ENCODE assay signal across 19 mouse cellular contexts in the genomic region with DNA sequence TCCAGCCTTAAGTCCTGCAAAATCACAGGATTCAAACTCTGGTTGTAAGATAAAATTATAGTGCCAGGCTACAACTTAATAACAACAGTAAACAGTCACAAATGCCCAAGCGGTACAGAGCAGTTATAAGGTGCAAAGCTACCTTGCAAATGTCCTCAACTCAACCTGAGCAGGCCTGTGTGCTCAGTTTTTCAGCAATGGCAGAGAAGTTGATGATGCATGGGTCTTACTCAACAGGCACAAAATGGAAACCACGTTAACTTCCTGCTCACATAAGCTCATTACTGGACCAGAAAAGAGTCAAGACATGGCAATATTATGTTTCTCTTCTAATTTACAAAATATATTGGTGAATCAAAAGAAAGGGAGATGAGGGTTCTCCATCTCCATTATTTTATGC.
"Had no signal": no experiment of that assay in that cellular context is flagged by ENCODE, and none has a peak within 500 bp of the region (broad histone marks: within the 10 kb centered on the region; RNA-seq: fewer than 3 reads in every experiment).

No protein-coding gene starts in this region.

- H3K27ac ChIP-seq: intestine, embryonic 15.5 days; kidney, embryonic 15.5 days; limb, embryonic 12.5 days; limb, embryonic 15.5 days; macrophage; midbrain, embryonic 12.5 days; midbrain, embryonic 15.5 days; neural tube, embryonic 12.5 days; neural tube, embryonic 15.5 days had no signal

- DNase-seq: kidney, adult 11 months; kidney, adult 8-10 months; kidney, postnatal 10 days; kidney, postnatal 36 days; left cerebral cortex, postnatal 4 days; lung, adult 2 months; right cerebral cortex, adult 18-20 months; right cerebral cortex, postnatal 25 days; thymus, adult 18-20 months; thymus, postnatal 36 days had no signal

- H3K4me2 ChIP-seq: intestine, embryonic 15.5 days; kidney, embryonic 15.5 days; limb, embryonic 12.5 days; limb, embryonic 15.5 days; midbrain, embryonic 12.5 days; midbrain, embryonic 15.5 days; neural tube, embryonic 12.5 days; neural tube, embryonic 15.5 days had no signal

- ATAC-seq: intestine, embryonic 15.5 days; midbrain, embryonic 15.5 days had no signal

- H3K27me3 ChIP-seq: intestine, embryonic 15.5 days; kidney, embryonic 15.5 days; limb, embryonic 12.5 days; limb, embryonic 15.5 days; midbrain, embryonic 12.5 days; midbrain, embryonic 15.5 days; neural tube, embryonic 12.5 days; neural tube, embryonic 15.5 days had no signal

- H3K4me3 ChIP-seq: intestine, embryonic 15.5 days; kidney, embryonic 15.5 days; limb, embryonic 12.5 days; limb, embryonic 15.5 days; midbrain, embryonic 12.5 days; midbrain, embryonic 15.5 days; neural tube, embryonic 12.5 days; neural tube, embryonic 15.5 days had no signal

- H3K9me3 ChIP-seq: intestine, embryonic 15.5 days; kidney, embryonic 15.5 days; limb, embryonic 12.5 days; limb, embryonic 15.5 days; midbrain, embryonic 12.5 days; midbrain, embryonic 15.5 days; neural tube, embryonic 12.5 days; neural tube, embryonic 15.5 days had no signal

- H3K9ac ChIP-seq: intestine, embryonic 15.5 days; kidney, embryonic 15.5 days; limb, embryonic 12.5 days; limb, embryonic 15.5 days; midbrain, embryonic 12.5 days; midbrain, embryonic 15.5 days; neural tube, embryonic 12.5 days; neural tube, embryonic 15.5 days had no signal

- H3K36me3 ChIP-seq: intestine, embryonic 15.5 days; midbrain, embryonic 12.5 days; midbrain, embryonic 15.5 days; neural tube, embryonic 12.5 days had no signal
